18 mouse cellular contexts compared by ENCODE assay signal in genomic region chr2:59979488-59980220, GRCm38 (mm10).
DNase-seq lines count a peak whose midpoint lies in the region; ATAC-seq and TF ChIP-seq lines count a peak whose summit lies in the region.
"Had no signal": no experiment of that assay in that cellular context is flagged by ENCODE, and none has a peak within 500 bp of the region (broad histone marks: within the 10 kb centered on the region; RNA-seq: fewer than 3 reads in every experiment).

No protein-coding gene starts in this region.

- WGBS in heart, embryonic 15.5 days: 27% methylated on average over 6 of the region's 6 CpGs
- 57% methylated on average over 6 of the region's 6 CpGs for WGBS in heart, embryonic 11.5 days (ENCODE audit: insufficient replicate concordance)
- WGBS in lung, embryonic 14.5 days: 34% methylated on average over 6 of the region's 6 CpGs

- peak overlapping the region; percentile 53; the same call in 1 of the 2 replicates for H3K27ac ChIP-seq in heart, embryonic 15.5 days
- H3K27ac ChIP-seq in heart, embryonic 11.5 days (ENCODE audit: low read depth, low read length): no peak overlapping the region
- no peak overlapping the region for H3K27ac ChIP-seq in lung, embryonic 14.5 days (ENCODE audit: low read depth)
- H3K27ac ChIP-seq: embryonic facial prominence, embryonic 12.5 days; forebrain, embryonic 12.5 days; left cerebral cortex, adult 2 months had no signal

- peak; percentile 61 for DNase-seq in lung, embryonic 14.5 days
- DNase-seq in lung, postnatal 25 days (ENCODE audit: low spot score): no peak
- peak; percentile 93 for DNase-seq in Muller cell, postnatal 12 days (ENCODE audit: inconsistent ontology term)
- DNase-seq in telencephalon, adult 2 months (ENCODE audit: low read depth, low spot score): peak; percentile 6
- DNase-seq in gastrocnemius, adult 8-10 months (ENCODE audit: low spot score in 2 of 2): no peak
- DNase-seq: cerebellum, adult 8-10 months; heart, postnatal 10 days; lung, adult 18-20 months; right cerebral cortex, postnatal 4 days; thymus, postnatal 36 days had no signal

- peaks cover 11% of the 10 kb centered on the region for H3K36me3 ChIP-seq in heart, embryonic 15.5 days
- H3K36me3 ChIP-seq in heart, embryonic 11.5 days (ENCODE audit: control insufficient read depth, insufficient read depth, low read length): no peaks in the 10 kb centered on the region
- H3K36me3 ChIP-seq in lung, embryonic 14.5 days (ENCODE audit: insufficient read depth): peaks cover 18% of the 10 kb centered on the region

- no peak overlapping the region for H3K4me2 ChIP-seq in heart, embryonic 15.5 days
- no peak overlapping the region for H3K4me2 ChIP-seq in heart, embryonic 11.5 days
- no peak overlapping the region for H3K4me2 ChIP-seq in lung, embryonic 14.5 days
- H3K4me2 ChIP-seq: embryonic facial prominence, embryonic 12.5 days; forebrain, embryonic 12.5 days; midbrain, embryonic 11.5 days had no signal

- no peaks in the 10 kb centered on the region for H3K9me3 ChIP-seq in heart, embryonic 15.5 days (replicated peaks)
- H3K9me3 ChIP-seq in heart, embryonic 11.5 days (replicated peaks; ENCODE audit: control insufficient read depth, low read length): no peaks in the 10 kb centered on the region
- H3K9me3 ChIP-seq in lung, embryonic 14.5 days (ENCODE audit: low read depth, low read length): no peaks in the 10 kb centered on the region
- H3K9me3 ChIP-seq: embryonic facial prominence, embryonic 12.5 days; forebrain, embryonic 12.5 days had no signal

- peaks cover 26% of the 10 kb centered on the region for H3K4me1 ChIP-seq in heart, embryonic 15.5 days (replicated peaks)
- H3K4me1 ChIP-seq in heart, embryonic 11.5 days (ENCODE audit: control insufficient read depth, insufficient read depth, low read length): peaks cover 7% of the 10 kb centered on the region
- H3K4me1 ChIP-seq in lung, embryonic 14.5 days (ENCODE audit: insufficient read depth): no peaks in the 10 kb centered on the region

- no peak overlapping the region for H3K4me3 ChIP-seq in heart, embryonic 15.5 days
- no peak overlapping the region for H3K4me3 ChIP-seq in heart, embryonic 11.5 days (ENCODE audit: low read depth, low read length)
- H3K4me3 ChIP-seq in lung, embryonic 14.5 days (ENCODE audit: low read depth, low read length): no peak overlapping the region
- H3K4me3 ChIP-seq: embryonic facial prominence, embryonic 12.5 days; forebrain, embryonic 12.5 days; left cerebral cortex, adult 2 months had no signal

- H3K9ac ChIP-seq in heart, embryonic 15.5 days: no peak overlapping the region
- H3K9ac ChIP-seq in heart, embryonic 11.5 days (ENCODE audit: low read depth, low read length): no peak overlapping the region
- no peak overlapping the region for H3K9ac ChIP-seq in lung, embryonic 14.5 days
- H3K9ac ChIP-seq: embryonic facial prominence, embryonic 12.5 days; forebrain, embryonic 12.5 days had no signal

- TF ChIP-seq CTCF in lung, embryonic 14.5 days (IDR thresholded peaks at IDR 0.05; ENCODE audit: low read depth): no peak

- ATAC-seq in heart, embryonic 15.5 days (replicated peaks; ENCODE audit: insufficient number of reproducible peaks, insufficient read depth, low FRiP score, low read depth): no peak
- no peak for ATAC-seq in heart, embryonic 11.5 days (replicated peaks; ENCODE audit: insufficient number of reproducible peaks, low FRiP score, low TSS enrichment)
- peak; percentile 38; the same call in 1 of the 2 replicates for ATAC-seq in lung, embryonic 14.5 days (ENCODE audit: insufficient read depth)
- ATAC-seq: inflammation-experienced regulatory T-cells, adult 6 months had no signal

- H3K27me3 ChIP-seq in heart, embryonic 15.5 days: no peaks in the 10 kb centered on the region
- H3K27me3 ChIP-seq in heart, embryonic 11.5 days (ENCODE audit: control insufficient read depth, insufficient read depth, low read length): no peaks in the 10 kb centered on the region
- no peaks in the 10 kb centered on the region for H3K27me3 ChIP-seq in lung, embryonic 14.5 days (ENCODE audit: insufficient read depth, low read length)
- H3K27me3 ChIP-seq: CH12.LX; embryonic facial prominence, embryonic 12.5 days; forebrain, embryonic 12.5 days had no signal

Comparison
In these comparisons a context has a peak if more than half of its experiments do, and no peak if none do; other contexts are left out.
1. DNase-seq: peak in lung, embryonic 14.5 days (single experiment), Muller cell, postnatal 12 days (single experiment) and telencephalon, adult 2 months (single experiment); none in lung, postnatal 25 days (single experiment) and gastrocnemius, adult 8-10 months (0 of 2).